Mouse (Mus musculus): ENCODE measurements around the gene Lipe. TPM values are rescaled to one million over a fixed set of nuclear protein-coding genes. Genes with fewer than 3 reads are reported as not detected.

The Lipe gene
- polyA plus RNA-seq, 3 experiments from 2014 or later, result 9.0 to 11.0 (median 10.1) TPM

DNA sequence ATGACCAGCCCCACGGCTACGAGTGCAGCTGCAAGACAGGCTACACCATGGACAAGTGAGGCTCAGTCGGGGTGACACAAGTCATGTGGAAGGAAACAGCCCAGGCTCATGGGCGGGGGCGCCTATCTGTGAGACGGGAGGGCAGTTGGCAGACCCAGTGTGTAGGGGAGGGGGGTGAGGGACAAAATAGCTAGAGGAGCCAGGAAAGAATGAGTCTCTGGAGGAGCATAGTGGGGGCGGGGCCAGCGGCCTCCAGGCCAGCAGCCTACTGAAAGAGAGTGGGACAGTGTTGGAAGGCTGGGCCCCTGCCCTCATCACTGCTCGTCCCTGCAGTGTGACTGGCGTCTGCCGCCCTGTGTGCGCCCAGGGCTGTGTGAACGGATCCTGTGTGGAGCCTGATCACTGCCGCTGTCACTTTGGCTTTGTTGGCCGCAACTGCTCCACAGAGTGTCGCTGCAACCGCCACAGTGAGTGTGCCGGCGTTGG is 39.7 kb downstream of the Lipe start:
- no peak for ATAC-seq

- ATAC-seq, result no peak
Observed at GRCm38 (mm10) chr7:25348861-25349260, 49.6 kb downstream of the Lipe start.

DNA sequence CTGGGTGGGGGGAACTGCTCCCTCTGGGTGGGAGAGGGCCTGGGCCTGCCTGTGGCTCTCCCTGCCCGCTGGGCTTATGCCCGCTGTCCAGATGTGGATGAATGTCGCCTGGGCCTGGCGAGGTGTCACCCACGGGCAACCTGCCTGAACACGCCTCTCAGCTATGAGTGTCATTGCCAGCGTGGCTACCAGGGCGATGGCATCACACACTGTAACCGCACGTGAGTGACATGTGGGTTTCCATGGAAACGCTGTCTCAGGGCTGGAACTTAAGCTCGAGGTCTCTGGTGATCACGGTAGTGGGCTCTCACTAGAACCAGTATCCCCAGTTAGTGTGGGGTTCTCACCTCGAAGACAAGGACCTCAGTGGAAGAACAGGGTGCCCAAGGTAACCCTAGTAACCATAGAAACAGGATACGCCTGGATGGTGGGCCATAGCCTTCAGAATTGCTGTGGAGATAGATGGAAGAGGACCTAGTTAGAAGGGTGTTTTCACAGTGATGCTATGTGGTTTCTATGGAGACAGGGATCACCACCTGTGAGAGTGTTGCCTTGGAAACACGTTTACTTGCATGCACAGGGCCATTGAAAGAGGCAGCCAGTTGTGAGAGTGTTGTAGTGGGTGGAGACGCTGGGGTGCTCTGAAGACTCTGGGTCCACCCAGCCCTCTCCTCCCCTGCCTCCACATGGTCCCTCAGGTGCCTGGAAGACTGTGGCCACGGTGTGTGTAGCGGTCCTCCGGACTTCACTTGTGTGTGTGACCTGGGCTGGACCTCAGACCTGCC is 57.3 kb downstream of the Lipe start:
- no peak for ATAC-seq

DNA sequence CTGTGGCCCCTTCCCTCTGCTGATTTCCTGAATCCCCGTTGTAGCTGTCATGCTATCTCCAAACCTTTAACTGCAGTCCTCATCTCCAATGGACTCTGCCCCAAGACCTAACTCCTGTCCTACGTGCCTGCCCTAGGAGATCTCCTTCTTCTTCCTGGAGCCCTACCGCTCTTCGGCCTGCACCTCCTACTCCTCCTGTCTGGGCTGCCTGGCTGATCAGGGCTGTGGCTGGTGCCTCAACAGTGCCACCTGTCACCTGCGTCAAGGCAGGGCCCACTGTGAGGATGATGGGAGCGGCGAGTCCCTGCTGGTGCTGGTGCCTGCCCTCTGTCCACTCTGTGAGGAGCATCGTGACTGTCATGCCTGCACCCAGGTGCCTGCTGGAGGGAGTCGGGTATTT is 59.2 kb downstream of the Lipe start:
- no peak for ATAC-seq

DNA sequence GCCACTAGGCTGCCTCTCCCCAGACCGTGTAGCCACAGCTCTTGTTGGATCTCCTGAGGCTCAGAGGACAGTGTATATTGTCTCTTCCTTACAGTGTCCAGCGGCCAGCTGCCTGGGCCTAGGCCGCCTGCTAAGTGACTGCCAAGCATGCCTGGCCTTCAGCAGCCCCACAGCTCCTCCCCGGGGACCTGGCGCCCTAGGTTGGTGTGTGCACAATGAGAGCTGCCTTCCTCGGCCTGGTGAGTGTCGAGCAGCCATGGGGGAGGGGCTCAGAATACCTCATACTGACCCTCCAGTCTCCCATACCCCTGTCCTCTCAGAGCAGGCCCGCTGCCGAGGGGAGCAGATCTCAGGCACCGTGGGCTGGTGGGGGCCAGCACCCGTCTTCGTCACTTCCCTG is 64.0 kb downstream of the Lipe start:
- no peak for ATAC-seq

DNA sequence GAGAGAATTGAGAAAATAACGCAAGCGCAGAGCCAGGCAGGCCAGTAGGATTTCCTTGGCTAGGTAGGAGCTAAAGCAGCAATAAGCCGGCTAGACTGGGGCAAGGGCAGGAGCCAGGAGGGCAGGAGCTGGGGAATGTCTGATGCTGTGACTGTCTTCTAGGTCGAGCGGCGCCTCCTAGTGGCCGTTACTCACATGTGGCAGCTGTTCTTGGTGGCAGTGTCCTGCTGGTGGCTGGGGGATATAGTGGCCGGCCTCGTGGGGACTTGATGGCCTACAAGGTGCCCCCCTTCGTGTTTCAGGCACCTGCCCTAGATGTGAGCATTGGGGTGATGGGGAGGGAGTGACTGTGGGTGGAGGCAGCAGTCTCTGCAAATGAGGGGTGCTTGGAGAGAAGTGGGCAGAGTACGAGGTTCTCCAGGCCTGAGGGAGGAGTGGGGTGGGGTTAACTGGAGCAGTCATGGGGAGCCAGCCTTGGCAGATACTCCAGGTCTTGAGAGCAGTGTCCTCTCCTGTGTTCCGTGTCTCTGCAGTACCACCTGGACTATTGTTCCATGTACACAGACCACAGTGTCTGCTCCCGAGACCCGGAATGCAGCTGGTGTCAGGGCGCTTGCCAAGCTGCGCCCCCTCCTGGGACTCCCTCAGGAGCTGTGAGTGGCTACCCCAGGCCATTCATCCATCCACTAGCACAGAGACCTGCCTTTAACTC is 64.8 kb downstream of the Lipe start:
- no peak for ATAC-seq

Other genes with a start within 250 kb of the Lipe start
- 10 to 100 TPM; 18.1 to 32.0 (median 30.0) TPM for gene Pou2f2, start 219.0 kb downstream of the Lipe start, polyA plus RNA-seq (2017; shearing (Covaris generic))
- gene Dedd2, start 178.1 kb downstream of the Lipe start, polyA plus RNA-seq (2017; shearing (Covaris generic)), result 10 to 100 TPM; 24.6 to 26.2 (median 25.0) TPM
- gene Zfp526, start 177.3 kb downstream of the Lipe start, polyA plus RNA-seq (2017; shearing (Covaris generic)), result 1 to 10 TPM; 2.2 to 4.0 (median 2.5) TPM
- gene Gsk3a, start 160.9 kb downstream of the Lipe start, polyA plus RNA-seq (2017; shearing (Covaris generic)), result 10 to 100 TPM in 1 of 3 experiments, 1 to 10 TPM in 2; 8.5 to 13.3 (median 8.9) TPM
- under 1 TPM; 0.34 to 0.70 (median 0.38) TPM for gene Erf, start 147.9 kb downstream of the Lipe start, polyA plus RNA-seq (2017; shearing (Covaris generic))
- 10 to 100 TPM; 17.9 to 35.2 (median 21.6) TPM for gene Cic, start 131.0 kb downstream of the Lipe start, polyA plus RNA-seq (2017; shearing (Covaris generic))
- gene Pafah1b3, start 100.7 kb downstream of the Lipe start, polyA plus RNA-seq (2017; shearing (Covaris generic)), result 10 to 100 TPM; 17.5 to 37.2 (median 31.3) TPM
- gene Prr19, start 97.3 kb downstream of the Lipe start, polyA plus RNA-seq (2017; shearing (Covaris generic)), result not detected
- not detected for gene Tmem145, start 92.6 kb downstream of the Lipe start, polyA plus RNA-seq (2017; shearing (Covaris generic))
- under 1 TPM in 2 of 3 experiments, not detected in 1; 0.13 to 0.31 TPM for gene Megf8, start 81.5 kb downstream of the Lipe start, polyA plus RNA-seq (2017; shearing (Covaris generic))
- gene Cnfn, start 29.0 kb downstream of the Lipe start, polyA plus RNA-seq (2017; shearing (Covaris generic)), result not detected
- not detected for gene Cxcl17, start 14.2 kb upstream of the Lipe start, polyA plus RNA-seq (2017; shearing (Covaris generic))
- gene Ceacam1, start 78.9 kb upstream of the Lipe start, polyA plus RNA-seq (2017; shearing (Covaris generic)), result under 1 TPM in 1 of 3 experiments, not detected in 2; 0.54 TPM
- gene Ceacam2, start 141.1 kb upstream of the Lipe start, polyA plus RNA-seq (2017; shearing (Covaris generic)), result under 1 TPM in 1 of 3 experiments, not detected in 2; 0.20 TPM
- not detected for gene Erich4, start 217.2 kb upstream of the Lipe start, polyA plus RNA-seq (2017; shearing (Covaris generic))
- gene Dmac2, start 220.7 kb upstream of the Lipe start, polyA plus RNA-seq (2017; shearing (Covaris generic)), result 10 to 100 TPM; 27.1 to 55.4 (median 47.5) TPM
- gene B3gnt8, start 227.9 kb upstream of the Lipe start, polyA plus RNA-seq (2017; shearing (Covaris generic)), result under 1 TPM in 2 of 3 experiments, not detected in 1; 0.40 to 0.45 TPM